Mouse (Mus musculus) ES-E14 (cell line): Measurements from ENCODE around the gene Cox4i2. TPM values are rescaled to one million over a fixed set of nuclear protein-coding genes. Genes with fewer than 3 reads are reported as not detected.

ENCODE experiments used
- DNase-seq: peaks from one replicate; pipeline ENCODE4 v3.0.0-alpha.2; 2013; ENCODE audit warnings: low read depth, low spot score
- H3K27ac ChIP-seq: 2 replicates; pipeline ENCODE4 v1.5.1; 2012; ENCODE audit warnings: low read depth, mild to moderate bottlenecking, low read length, moderate library complexity, mixed read lengths; ENCODE audit not compliant: poor library complexity, insufficient read depth, severe bottlenecking
- H3K36me3 ChIP-seq: 2 replicates; pipeline ENCODE4 v1.6.1; 2012; ENCODE audit warnings: mild to moderate bottlenecking, low read length, moderate library complexity, mixed read lengths; ENCODE audit not compliant: control insufficient read depth, poor library complexity, insufficient read depth, severe bottlenecking
- H3K4me1 ChIP-seq, 2 experiments: fragments of 150-350 bp in 1 of 2; sonication (generic) in 1 of 2; 2 replicates each; pipeline ENCODE4 v1.6.1; 2012; ENCODE audit warnings: low read length in 2 of 2, mild to moderate bottlenecking in 1 of 2, mixed read lengths in 1 of 2; ENCODE audit not compliant: control insufficient read depth in 2 of 2, insufficient read depth in 2 of 2, poor library complexity in 1 of 2
- H3K4me3 ChIP-seq, 2 experiments: fragments of 150-350 bp in 1 of 2; sonication (generic) in 1 of 2; 2 replicates each; pipeline ENCODE4 v1.5.1; 2012; ENCODE audit warnings: low read length in 2 of 2, low read depth in 1 of 2, mild to moderate bottlenecking in 1 of 2, mixed read lengths in 1 of 2; ENCODE audit not compliant: insufficient read depth in 1 of 2, poor library complexity in 1 of 2, severe bottlenecking in 1 of 2
- H3K9ac ChIP-seq: 2 replicates; pipeline ENCODE4 v1.6.1; 2012; ENCODE audit warnings: low read depth, mild to moderate bottlenecking, low read length, mixed read lengths; ENCODE audit not compliant: poor library complexity, insufficient read depth, severe bottlenecking
- H3K9me3 ChIP-seq: fragments of 150-350 bp; sonication (generic); 2 replicates; pipeline ENCODE4 v1.6.1; 2012; ENCODE audit warnings: low read depth, mild to moderate bottlenecking, low read length; ENCODE audit not compliant: control insufficient read depth, insufficient read depth
- CHD2 ChIP-seq: IDR thresholded peaks from 2 replicates; pipeline ENCODE4 v1.6.1; 2014; ENCODE audit warnings: mild to moderate bottlenecking, low read depth, low read length, inconsistent platforms
- HCFC1 ChIP-seq: IDR thresholded peaks from 2 replicates; pipeline ENCODE4 v1.6.1; 2012; ENCODE audit warnings: low read length, inconsistent platforms, borderline replicate concordance; ENCODE audit not compliant: insufficient read depth
- MAFK ChIP-seq: IDR thresholded peaks from 2 replicates; pipeline ENCODE4 v1.6.1; 2014; ENCODE audit warnings: mild to moderate bottlenecking, low read depth, low read length, inconsistent platforms; ENCODE audit not compliant: insufficient read depth
- ZC3H11A ChIP-seq: IDR thresholded peaks from 2 replicates; pipeline ENCODE4 v1.6.1; 2012; ENCODE audit warnings: low read depth, mild to moderate bottlenecking, inconsistent platforms, low read length, borderline replicate concordance
- ZNF384 ChIP-seq: IDR thresholded peaks from 2 replicates; pipeline ENCODE4 v1.6.1; 2012; ENCODE audit warnings: low read depth, low read length, inconsistent platforms
- in situ Hi-C, 2 experiments: fragments of 600-800 bp; cut with MboI; formaldehyde crosslinking; loops; one replicate each; pipeline ENCODE4 v1.15.1; 2025; ENCODE audit warnings: low sequenced_read_pairs in 2 of 2, inconsistent platforms in 1 of 2; ENCODE audit not compliant: unreplicated experiment in 2 of 2
- total RNA-seq: library from RNA; depleted of rRNA; stranded (reverse); fragments of 300-350 nt; gene quantifications from 2 replicates; pipeline ENCODE4 v1.2.3, GENCODE M21; 2012

Gene Cox4i2
- total RNA-seq, 1 experiment, result 1.7 TPM

- no peak for DNase-seq
- Histone ChIP-seq H3K9me3 (no peaks in the 10 kb centered on the region), H3K36me3 (no peaks in the 10 kb centered on the region), H3K4me3 (no peak overlapping the region), H3K27ac (no peak overlapping the region), H3K4me1 (no peaks in the 10 kb centered on the region; a peak in 1 of 4 replicates), H3K9ac (no peak overlapping the region)
- TF ChIP-seq ZC3H11A (no peak), HCFC1 (no peak)
- in situ Hi-C loops, result no loop called here
These were observed 4.4 kb downstream of the Cox4i2 start for GRCm38 (mm10) chr2:152758351-152758750.

- no peaks in the 10 kb centered on the region for H3K36me3 ChIP-seq
- in situ Hi-C loops, result loop anchor here in 1 of 2 experiments (10.0 kb wide), 1 partner anchor 69 kb away; no protein-coding TSS in a partner anchor
- no peak overlapping the region for H3K27ac ChIP-seq
- TF ChIP-seq MAFK, result no peak
- no peak for TF ChIP-seq ZNF384
- no peak for TF ChIP-seq CHD2
- no peak for TF ChIP-seq HCFC1
- no peak for TF ChIP-seq ZC3H11A
- H3K4me3 ChIP-seq, result no peak overlapping the region
- no peaks in the 10 kb centered on the region for H3K9me3 ChIP-seq
- H3K9ac ChIP-seq, result no peak overlapping the region
- H3K4me1 ChIP-seq, result peaks cover 5 to 21% of the 10 kb centered on the region in 2 experiments
- DNase-seq, result no peak
These were observed 9.3 kb downstream of the Cox4i2 start for GRCm38 (mm10) chr2:152763310-152763709.

GRCm38 (mm10) chr2:152764172-152765044 lies 10.4 kb downstream of the Cox4i2 start:
- Histone ChIP-seq H3K36me3 (no peaks in the 10 kb centered on the region), H3K9me3 (no peaks in the 10 kb centered on the region), H3K27ac (no peak overlapping the region), H3K4me1 (peaks cover 5 to 25% of the 10 kb centered on the region in 2 experiments), H3K4me3 (no peak overlapping the region), H3K9ac (no peak overlapping the region)
- in situ Hi-C loops, result loop anchor here in 1 of 2 experiments (10.0 kb wide), 1 partner anchor 70 kb away; no protein-coding TSS in a partner anchor
- TF ChIP-seq ZC3H11A (no peak), MAFK (no peak), ZNF384 (no peak), CHD2 (no peak)
- no peak for DNase-seq

- Histone ChIP-seq H3K9ac (no peak overlapping the region), H3K9me3 (no peaks in the 10 kb centered on the region), H3K4me1 (peaks cover 8 to 28% of the 10 kb centered on the region in 2 experiments), H3K27ac (no peak overlapping the region), H3K4me3 (no peak overlapping the region), H3K36me3 (no peaks in the 10 kb centered on the region)
- in situ Hi-C loops, result loop anchor here in 1 of 2 experiments (10.0 kb wide), 1 partner anchor 70 kb away; no protein-coding TSS in a partner anchor
- TF ChIP-seq ZC3H11A (no peak), HCFC1 (no peak), MAFK (no peak), ZNF384 (no peak), CHD2 (no peak)
- DNase-seq, result no peak
These were observed 11.2 kb downstream of the Cox4i2 start for GRCm38 (mm10) chr2:152765045-152765674.
